Mouse (Mus musculus) brown adipose tissue, adult 24 weeks (tissue): ENCODE data around the gene Car8. TPM values are rescaled to one million over a fixed set of nuclear protein-coding genes. Genes with fewer than 3 reads are reported as not detected.
A peak's percentile ranks its signal among the peaks of the same experiment; 100 is the strongest.
"Not testable (repeated sequence)": the region's sequence is repeated elsewhere in the genome, so short reads cannot be mapped to it uniquely, and the experiment has no call there.

ENCODE experiments used
- H3K27ac ChIP-seq: fragments of 200-500 bp; replicated peaks from 2 replicates; pipeline ENCODE4 v1.5.1; 2012; ENCODE audit warnings: low read depth, mild to moderate bottlenecking, low read length
- H3K4me1 ChIP-seq: fragments of 200-500 bp; 2 replicates; pipeline ENCODE4 v1.6.1; 2012; ENCODE audit warnings: low read length, mixed read lengths; ENCODE audit not compliant: control insufficient read depth, insufficient read depth, insufficient read length
- H3K4me3 ChIP-seq: fragments of 200-500 bp; 2 replicates; pipeline ENCODE4 v1.5.1; 2012; ENCODE audit warnings: low read depth, mild to moderate bottlenecking, low read length, moderate library complexity; ENCODE audit not compliant: insufficient read depth
- polyA plus RNA-seq: library from polyadenylated mRNA; stranded (reverse); fragments of >200 nt; gene quantifications from 2 replicates; pipeline ENCODE4 v1.2.4, GENCODE M21; 2012; ENCODE audit not compliant: missing spikeins, insufficient read depth, insufficient read length

Car8 gene
- polyA plus RNA-seq, 1 experiment = 5.4 TPM

- Histone ChIP-seq H3K4me1 (no peaks in the 10 kb centered on the region), H3K4me3 (no peak overlapping the region), H3K27ac (no peak overlapping the region)
Observed at GRCm38 (mm10) chr4:8213661-8214060, 25.2 kb downstream of the Car8 start.

GRCm38 (mm10) chr4:8212873-8213569 is 25.8 kb downstream of the Car8 start:
- H3K27ac ChIP-seq = no peak overlapping the region
- no peak overlapping the region for H3K4me3 ChIP-seq
- no peaks in the 10 kb centered on the region for H3K4me1 ChIP-seq

DNA sequence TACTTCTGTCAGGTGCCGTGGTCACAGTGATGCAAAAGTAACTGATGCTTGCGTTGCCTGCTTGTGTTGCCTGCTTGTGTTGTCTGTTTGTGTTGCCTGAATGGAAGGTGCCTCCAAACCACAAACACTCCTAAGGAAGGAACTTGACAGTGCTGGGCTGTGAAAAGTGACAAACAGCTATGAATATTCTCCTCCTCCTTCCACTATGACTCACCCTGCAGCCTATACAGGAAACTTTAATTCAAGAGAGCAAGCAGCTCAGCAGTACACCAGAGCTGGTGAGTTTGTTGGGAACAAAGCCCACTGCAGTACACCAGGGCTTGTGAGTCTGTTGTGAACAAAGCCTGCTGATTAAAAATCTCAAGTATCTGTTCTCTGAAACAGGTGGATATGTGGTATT is 28.4 kb downstream of the Car8 start:
- Histone ChIP-seq H3K4me1 (no peaks in the 10 kb centered on the region), H3K4me3 (no peak overlapping the region), H3K27ac (no peak overlapping the region)

DNA sequence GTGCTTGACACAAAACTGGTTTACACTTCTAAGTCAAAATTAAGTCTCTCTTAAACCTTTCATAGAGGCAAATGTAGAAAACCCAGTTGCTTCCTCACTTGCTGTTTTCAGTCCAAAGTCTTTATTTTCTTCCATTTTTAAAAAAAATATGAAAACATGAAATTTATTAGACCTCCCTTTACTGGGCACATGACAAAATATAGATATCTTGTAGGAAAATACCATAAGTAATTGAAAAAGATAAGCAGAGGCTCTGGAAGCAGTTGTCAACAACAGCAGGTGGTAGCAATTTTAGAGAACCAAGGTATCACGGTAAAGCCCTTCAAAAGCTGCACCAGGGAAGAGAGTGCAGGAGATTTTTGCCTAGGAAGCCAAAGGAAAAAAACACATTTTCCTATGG is 30.9 kb downstream of the Car8 start:
- no peaks in the 10 kb centered on the region; the same call in 1 of the 2 replicates for H3K4me1 ChIP-seq

DNA sequence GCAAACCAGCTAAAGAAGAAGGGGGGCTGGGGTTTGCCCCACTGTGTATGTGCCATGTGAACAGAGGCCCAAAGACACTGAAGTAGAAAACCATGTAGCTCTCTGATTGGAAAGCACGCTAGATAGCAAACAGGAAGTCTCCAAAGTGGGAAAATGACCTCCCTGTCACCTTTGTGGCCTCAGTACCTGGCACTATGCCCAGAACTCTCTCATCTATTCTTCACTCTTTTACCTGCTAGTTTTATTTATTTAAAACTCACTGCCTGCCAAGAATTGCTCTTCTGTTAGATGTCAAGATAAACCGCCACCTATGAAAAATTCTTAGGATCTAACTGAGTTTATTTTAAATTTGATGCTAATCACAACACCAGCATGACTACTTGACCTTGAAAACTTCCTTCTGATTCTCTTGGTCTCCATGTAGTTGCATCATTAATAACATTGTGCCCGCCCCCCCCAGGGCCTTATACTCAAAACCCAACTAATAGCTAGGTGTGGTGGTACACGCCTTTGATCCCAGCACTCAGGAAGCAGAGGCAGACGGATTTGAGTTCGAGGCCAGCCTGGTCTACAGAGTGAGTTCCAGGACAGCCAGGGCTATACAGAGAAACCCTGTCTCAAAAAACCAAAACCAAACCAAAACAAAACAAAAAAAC is 31.8 kb downstream of the Car8 start:
- Histone ChIP-seq H3K4me3 (no peak overlapping the region), H3K4me1 (no peaks in the 10 kb centered on the region; the same call in 1 of the 2 replicates), H3K27ac (peak overlapping the region; percentile 11; the same call in 1 of the 2 replicates)

More for the DNA sequence above, 30.9 kb downstream of the Car8 start:
- H3K27ac ChIP-seq = no peak overlapping the region
- H3K4me3 ChIP-seq = no peak overlapping the region

DNA sequence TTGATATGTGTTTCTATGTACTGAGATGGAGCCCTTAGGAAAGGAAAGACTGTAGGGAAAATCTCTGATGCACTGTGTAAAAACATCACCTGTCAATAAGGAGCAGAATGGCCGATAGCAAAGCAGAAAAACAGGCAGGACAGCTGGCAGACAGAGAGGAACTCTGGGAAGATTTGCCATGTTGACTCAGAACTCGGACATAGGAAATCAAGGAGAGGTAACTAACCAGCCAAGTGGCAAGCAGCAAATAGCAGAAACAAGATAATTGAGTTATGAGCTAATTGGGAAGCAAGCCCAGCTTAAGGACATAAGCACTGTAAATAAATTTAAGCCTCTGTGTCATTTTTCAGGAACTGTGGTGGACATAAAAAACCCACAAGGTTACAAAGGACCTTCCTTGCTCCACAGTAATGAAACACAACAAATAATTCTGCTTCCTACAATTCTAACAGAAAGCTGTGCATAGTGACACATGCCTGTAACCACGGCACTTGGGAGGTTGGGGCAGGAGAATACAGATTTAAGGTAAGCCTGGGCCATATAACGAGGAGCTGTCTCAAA is 33.7 kb downstream of the Car8 start:
- Histone ChIP-seq H3K4me3 (no peak overlapping the region), H3K4me1 (no peaks in the 10 kb centered on the region; the same call in 1 of the 2 replicates), H3K27ac (no peak overlapping the region)

DNA sequence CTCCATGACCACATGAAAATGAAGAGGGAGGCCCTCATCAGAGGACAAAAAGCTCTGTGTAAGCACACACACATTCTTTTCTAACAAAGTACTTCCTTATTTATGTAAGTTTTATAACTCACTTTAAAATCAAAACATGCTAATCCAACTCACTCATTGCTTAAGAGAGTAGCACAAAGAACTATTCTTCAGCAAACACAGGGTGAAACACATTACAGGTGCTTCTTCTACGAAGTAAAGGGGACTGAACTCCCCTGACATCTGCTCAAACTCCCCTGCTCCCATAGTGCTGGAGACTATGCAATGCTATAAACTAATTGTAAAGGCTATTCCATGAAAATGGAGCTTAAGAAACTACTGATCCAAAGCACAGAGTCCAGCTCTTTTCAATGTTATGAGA is 35.5 kb downstream of the Car8 start:
- no peak overlapping the region for H3K27ac ChIP-seq
- peaks cover 5% of the 10 kb centered on the region for H3K4me1 ChIP-seq
- no peak overlapping the region for H3K4me3 ChIP-seq

- Histone ChIP-seq H3K27ac (no peak overlapping the region), H3K4me3 (no peak overlapping the region), H3K4me1 (peaks cover 7% of the 10 kb centered on the region)
Observed at GRCm38 (mm10) chr4:8201631-8202030, 37.2 kb downstream of the Car8 start.

- H3K4me1 ChIP-seq = peaks cover 7% of the 10 kb centered on the region
- H3K27ac ChIP-seq = no peak overlapping the region
- no peak overlapping the region for H3K4me3 ChIP-seq
Observed at GRCm38 (mm10) chr4:8200081-8200480, 38.8 kb downstream of the Car8 start.

- H3K4me3 ChIP-seq = no peak overlapping the region
- H3K27ac ChIP-seq = no peak overlapping the region
- H3K4me1 ChIP-seq = peaks cover 7% of the 10 kb centered on the region; the same call in 1 of the 2 replicates
Observed at GRCm38 (mm10) chr4:8198033-8198432, 40.8 kb downstream of the Car8 start.

DNA sequence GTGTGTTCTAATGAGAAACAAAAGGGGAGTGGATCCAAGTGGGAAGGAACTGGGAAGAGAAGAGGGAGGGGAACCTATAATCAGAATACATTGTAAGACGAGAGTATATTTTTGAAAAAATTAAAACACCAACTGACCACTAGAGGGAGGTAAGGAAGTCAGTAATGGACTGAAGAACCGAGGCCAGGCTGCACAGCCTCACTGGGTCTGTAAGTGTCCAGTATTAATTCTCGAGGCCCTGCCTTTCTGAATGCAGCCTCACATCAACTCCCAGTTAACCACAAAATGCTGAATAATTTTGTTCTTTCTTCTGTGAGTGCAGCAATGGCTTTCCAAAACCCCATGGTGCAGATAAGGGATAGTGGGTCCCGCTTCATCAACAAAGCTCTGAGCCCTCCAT is 48.4 kb downstream of the Car8 start:
- Histone ChIP-seq H3K4me1 (no peaks in the 10 kb centered on the region), H3K27ac (no peak overlapping the region), H3K4me3 (no peak overlapping the region)

GRCm38 (mm10) chr4:8186921-8187687 is 51.7 kb downstream of the Car8 start:
- Histone ChIP-seq H3K4me1 (peaks cover 5% of the 10 kb centered on the region), H3K4me3 (no peak overlapping the region), H3K27ac (no peak overlapping the region)

GRCm38 (mm10) chr4:8180576-8180975 is 58.3 kb downstream of the Car8 start:
- Histone ChIP-seq H3K4me1 (peaks cover 7% of the 10 kb centered on the region), H3K4me3 (no peak overlapping the region), H3K27ac (no peak overlapping the region)

- no peak overlapping the region for H3K4me3 ChIP-seq
- no peak overlapping the region for H3K27ac ChIP-seq
- H3K4me1 ChIP-seq = no peaks in the 10 kb centered on the region
Observed at GRCm38 (mm10) chr4:8154589-8155198, 84.1 kb downstream of the Car8 start.

DNA sequence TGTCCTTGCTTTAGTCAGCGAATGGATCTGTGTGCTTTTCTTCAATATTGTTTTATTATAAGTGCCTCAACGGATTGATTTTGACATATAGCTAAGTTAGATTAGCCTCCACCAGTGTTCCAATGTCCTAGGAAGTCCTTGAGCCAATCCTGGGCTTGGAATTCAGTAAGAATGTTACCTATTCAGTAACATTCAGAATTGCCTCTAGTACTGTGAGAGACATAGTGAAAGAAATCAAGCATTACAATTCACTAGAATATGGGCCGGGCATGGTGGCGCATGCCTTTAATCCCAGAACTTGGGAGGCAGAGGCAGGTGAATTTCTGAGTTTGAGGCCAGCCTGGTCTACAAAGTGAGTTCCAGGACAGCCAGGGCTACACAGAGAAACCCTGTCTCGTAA is 84.9 kb downstream of the Car8 start:
- not testable (repeated sequence) for H3K4me1 ChIP-seq, H3K27ac ChIP-seq, H3K4me3 ChIP-seq
